Mouse (Mus musculus) testis, adult 2 months (tissue): ENCODE data around the gene Serpina3a.

ENCODE experiments used
- CTCF ChIP-seq: fragments of 200-500 bp; IDR thresholded peaks from 2 replicates; pipeline ENCODE4 v1.5.1; 2012; ENCODE audit warnings: low read depth, mild to moderate bottlenecking, inconsistent platforms, low read length, moderate library complexity; ENCODE audit not compliant: control insufficient read depth, insufficient read depth, insufficient replicate concordance
- POLR2A ChIP-seq: fragments of 200-500 bp; IDR thresholded peaks from 2 replicates; pipeline ENCODE4 v1.6.1; 2012; ENCODE audit warnings: low read depth, mild to moderate bottlenecking, inconsistent platforms, low read length, moderate library complexity; ENCODE audit not compliant: control insufficient read depth

GRCm38 (mm10) chr12:104142427-104142826, 29.9 kb downstream of the Serpina3a start:
- TF ChIP-seq CTCF: no peak
- no peak for TF ChIP-seq POLR2A
